Mouse (Mus musculus): Measurements from ENCODE around the gene Gfy.

- TF ChIP-seq CTCF (IDR thresholded peaks at IDR 0.05; ENCODE audit: borderline replicate concordance, insufficient read depth, low read length) (no peak), POLR2A (IDR thresholded peaks at IDR 0.05; ENCODE audit: low read depth, low read length) (no peak)
Measured at GRCm38 (mm10) chr7:45175929-45176328, 3.4 kb downstream of the Gfy start.
